In the genomic region with DNA sequence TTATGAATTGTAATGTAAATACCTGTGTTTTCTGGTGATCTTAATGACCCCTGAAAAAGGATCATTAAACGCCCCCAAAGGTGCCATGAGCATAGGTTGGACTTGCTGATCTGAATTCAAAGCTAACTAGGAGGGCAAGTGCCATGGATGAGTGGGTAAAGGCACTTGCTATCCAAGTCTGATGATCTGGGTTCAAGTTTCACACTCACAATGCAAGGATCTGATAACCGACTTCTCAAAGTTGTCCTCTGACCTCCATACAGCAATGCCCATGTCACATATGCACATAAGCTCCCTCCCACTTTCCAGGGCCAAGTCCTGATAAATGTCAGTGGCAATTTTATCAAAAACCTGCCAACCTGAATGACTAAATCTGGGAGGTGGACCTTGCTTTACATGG, we compare ENCODE assay signal across 24 mouse cellular contexts. TPM values are rescaled to one million over a fixed set of nuclear protein-coding genes. Genes with fewer than 3 reads are reported as not detected.
A peak's percentile ranks its signal among the peaks of the same experiment; 100 is the strongest.
DNase-seq lines count a peak whose midpoint lies in the region; ATAC-seq and TF ChIP-seq lines count a peak whose summit lies in the region.
"Had no signal": no experiment of that assay in that cellular context is flagged by ENCODE, and none has a peak within 500 bp of the region (broad histone marks: within the 10 kb centered on the region; RNA-seq: fewer than 3 reads in every experiment).

No protein-coding gene starts in this region.

- H3K36me3 ChIP-seq in heart, embryonic 10.5 days, result peaks cover 100% of the 10 kb centered on the region
- peaks cover 83% of the 10 kb centered on the region for H3K36me3 ChIP-seq in heart, embryonic 15.5 days
- H3K36me3 ChIP-seq in heart, embryonic 11.5 days (ENCODE audit: control insufficient read depth, insufficient read depth, low read length), result peaks cover 36% of the 10 kb centered on the region
- H3K36me3 ChIP-seq in liver, adult 2 months (ENCODE audit: control insufficient read depth, insufficient read depth, low read length), result peaks cover 84% of the 10 kb centered on the region
- H3K36me3 ChIP-seq in liver, embryonic 11.5 days (ENCODE audit: control insufficient read depth, insufficient read depth, low read length), result peaks cover 55% of the 10 kb centered on the region

- DNase-seq in heart, adult 11 months, result peak; percentile 71
- DNase-seq in heart, embryonic 10.5 days (ENCODE audit: low spot score), result no peak
- DNase-seq in liver, adult 2 months (ENCODE audit: extremely low read depth, low read depth, low spot score), result peak; percentile 18
- no peak for DNase-seq in liver, embryonic 11.5 days (ENCODE audit: low spot score)
- DNase-seq: adrenal gland, adult 8-10 months; adrenal gland, postnatal 14 days; adrenal gland, postnatal 36 days; B cell, adult 2 months; cerebellum, adult 11-12 months; cerebellum, adult 2 months; cerebellum, adult 9-10 months; cerebellum, postnatal 10 days; cerebellum, postnatal 25 days had no signal

- no peak overlapping the region for H3K4me3 ChIP-seq in heart, embryonic 10.5 days
- no peak overlapping the region for H3K4me3 ChIP-seq in heart, embryonic 15.5 days
- H3K4me3 ChIP-seq in heart, embryonic 11.5 days (ENCODE audit: low read depth, low read length), result no peak overlapping the region
- H3K4me3 ChIP-seq in liver, adult 2 months (ENCODE audit: insufficient read depth, low read depth, low read length), result no peak overlapping the region
- H3K4me3 ChIP-seq in liver, embryonic 11.5 days (ENCODE audit: low read depth, low read length), result no peak overlapping the region
- H3K4me3 ChIP-seq: embryonic facial prominence, embryonic 10.5 days; embryonic facial prominence, embryonic 12.5 days; forebrain, embryonic 13.5 days; forebrain, embryonic 15.5 days had no signal

- no peak for ATAC-seq in heart, embryonic 15.5 days (replicated peaks; ENCODE audit: insufficient number of reproducible peaks, insufficient read depth, low FRiP score, low read depth)
- ATAC-seq in heart, embryonic 11.5 days (replicated peaks; ENCODE audit: insufficient number of reproducible peaks, low FRiP score, low TSS enrichment), result no peak
- no peak for ATAC-seq in liver, embryonic 11.5 days (replicated peaks; ENCODE audit: low FRiP score)
- ATAC-seq: activated CD4-positive, CD25-positive, alpha-beta regulatory T cell, adult 4 months; CD4-positive, CD25-positive, alpha-beta regulatory T cell, adult 4 months; forebrain, embryonic 13.5 days; forebrain, embryonic 15.5 days; Patski had no signal

- TF ChIP-seq POLR2A in liver, adult 2 months (IDR thresholded peaks at IDR 0.05; ENCODE audit: extremely low read depth, insufficient read depth, low read length), result no peak

- no peak overlapping the region for H3K27ac ChIP-seq in heart, embryonic 10.5 days
- no peak overlapping the region for H3K27ac ChIP-seq in heart, embryonic 15.5 days
- H3K27ac ChIP-seq in heart, embryonic 11.5 days (ENCODE audit: low read depth, low read length), result no peak overlapping the region
- H3K27ac ChIP-seq in liver, adult 2 months (replicated peaks; ENCODE audit: insufficient read depth, low read depth, low read length), result no peak overlapping the region
- H3K27ac ChIP-seq in liver, embryonic 11.5 days (ENCODE audit: low read depth, low read length), result no peak overlapping the region
- H3K27ac ChIP-seq: embryonic facial prominence, embryonic 10.5 days; embryonic facial prominence, embryonic 12.5 days; forebrain, embryonic 13.5 days; forebrain, embryonic 15.5 days had no signal

- no peak for TF ChIP-seq CTCF in liver, adult 2 months (IDR thresholded peaks at IDR 0.05; ENCODE audit: low read depth, low read length)

- whole genome bisulfite sequencing in heart, embryonic 10.5 days, result 88% methylated on average over 2 of the region's 2 CpGs
- 72% methylated on average over 2 of the region's 2 CpGs for WGBS in heart, embryonic 15.5 days
- 83% methylated on average over 2 of the region's 2 CpGs for WGBS in heart, embryonic 11.5 days (ENCODE audit: insufficient replicate concordance)
- WGBS in liver, adult 2 months, result 82% methylated on average over 2 of the region's 2 CpGs
- 81% methylated on average over 2 of the region's 2 CpGs for WGBS in liver, embryonic 11.5 days

- no peak overlapping the region for H3K9ac ChIP-seq in heart, embryonic 15.5 days
- H3K9ac ChIP-seq in heart, embryonic 11.5 days (ENCODE audit: low read depth, low read length), result no peak overlapping the region
- no peak overlapping the region for H3K9ac ChIP-seq in liver, adult 2 months (ENCODE audit: low read depth, low read length)
- no peak overlapping the region for H3K9ac ChIP-seq in liver, embryonic 11.5 days (ENCODE audit: low read depth, low read length)
- H3K9ac ChIP-seq: embryonic facial prominence, embryonic 12.5 days; forebrain, embryonic 13.5 days; forebrain, embryonic 15.5 days had no signal

- peaks cover 22% of the 10 kb centered on the region for H3K4me1 ChIP-seq in heart, embryonic 10.5 days
- peaks cover 27% of the 10 kb centered on the region for H3K4me1 ChIP-seq in heart, embryonic 15.5 days (replicated peaks)
- peaks cover 6% of the 10 kb centered on the region for H3K4me1 ChIP-seq in heart, embryonic 11.5 days (ENCODE audit: control insufficient read depth, insufficient read depth, low read length)
- peaks cover 15% of the 10 kb centered on the region for H3K4me1 ChIP-seq in liver, adult 2 months (ENCODE audit: control insufficient read depth, insufficient read depth, low read length)
- peaks cover 5% of the 10 kb centered on the region for H3K4me1 ChIP-seq in liver, embryonic 11.5 days (replicated peaks; ENCODE audit: control insufficient read depth, insufficient read depth, low read length)

- H3K4me2 ChIP-seq in heart, embryonic 15.5 days, result 0 out of 2 replicates have a peak overlapping the region, but pooled peaks have one; percentile 18
- no peak overlapping the region for H3K4me2 ChIP-seq in heart, embryonic 11.5 days
- H3K4me2 ChIP-seq in liver, embryonic 11.5 days, result no peak overlapping the region
- H3K4me2 ChIP-seq: embryonic facial prominence, embryonic 12.5 days; forebrain, embryonic 13.5 days; forebrain, embryonic 15.5 days had no signal

- H3K79me2 ChIP-seq in liver, adult 2 months (ENCODE audit: control insufficient read depth, insufficient read depth, low read length), result peaks cover 25% of the 10 kb centered on the region

- H3K27me3 ChIP-seq in heart, embryonic 10.5 days (ENCODE audit: insufficient read depth, poor library complexity, severe bottlenecking), result no peaks in the 10 kb centered on the region
- no peaks in the 10 kb centered on the region for H3K27me3 ChIP-seq in heart, embryonic 15.5 days
- H3K27me3 ChIP-seq in heart, embryonic 11.5 days (ENCODE audit: control insufficient read depth, insufficient read depth, low read length), result no peaks in the 10 kb centered on the region
- H3K27me3 ChIP-seq in liver, adult 2 months (ENCODE audit: control insufficient read depth, insufficient read depth, low read length), result no peaks in the 10 kb centered on the region
- H3K27me3 ChIP-seq in liver, embryonic 11.5 days (replicated peaks; ENCODE audit: control insufficient read depth, insufficient read depth, low read length), result no peaks in the 10 kb centered on the region
- H3K27me3 ChIP-seq: CH12.LX; embryonic facial prominence, embryonic 12.5 days; forebrain, embryonic 13.5 days; forebrain, embryonic 15.5 days; Patski had no signal

- no peaks in the 10 kb centered on the region for H3K9me3 ChIP-seq in heart, embryonic 10.5 days
- no peaks in the 10 kb centered on the region for H3K9me3 ChIP-seq in heart, embryonic 15.5 days (replicated peaks)
- no peaks in the 10 kb centered on the region for H3K9me3 ChIP-seq in heart, embryonic 11.5 days (replicated peaks; ENCODE audit: control insufficient read depth, low read length)
- no peaks in the 10 kb centered on the region for H3K9me3 ChIP-seq in liver, embryonic 11.5 days (ENCODE audit: control insufficient read depth, low read length)
- H3K9me3 ChIP-seq: embryonic facial prominence, embryonic 10.5 days; embryonic facial prominence, embryonic 12.5 days; forebrain, embryonic 13.5 days; forebrain, embryonic 15.5 days; G1E had no signal

RNA-seq across cellular contexts. Expression of a gene that starts 9.0 kb away (rescaled TPM):
- polyA plus RNA-seq in heart, embryonic 10.5 days (2016; fragmentation: Nextera tagmentation; extraction: Ambion mirVana), result 205 and 235 TPM in 2 replicates
- polyA plus RNA-seq in heart, embryonic 15.5 days (2015; fragmentation: Nextera tagmentation; extraction: Ambion mirVana), result 288 and 291 TPM in 2 replicates
- polyA plus RNA-seq in heart, embryonic 11.5 days (2014; fragmentation: Nextera tagmentation; extraction: Ambion mirVana), result 255 and 272 TPM in 2 replicates
- total RNA-seq in liver, adult 2 months (2014; rRNA removed), result 44.6 and 65.4 TPM in 2 replicates
- polyA plus RNA-seq in liver, adult 2 months (2012; rRNA removed), result 46.0 and 50.5 TPM in 2 replicates
- 45.2 and 46.8 TPM in 2 replicates for polyA plus RNA-seq in liver, embryonic 11.5 days (2014; fragmentation: Nextera tagmentation; extraction: Ambion mirVana)

Comparison
In these comparisons a context has a peak if more than half of its experiments do, and no peak if none do; other contexts are left out.
1. DNase-seq: peak in heart, adult 11 months (single experiment) and liver, adult 2 months (single experiment); none in heart, embryonic 10.5 days (single experiment) and liver, embryonic 11.5 days (single experiment).